Mouse (Mus musculus): ENCODE measurements around the gene Vmn2r24. TPM values are rescaled to one million over a fixed set of nuclear protein-coding genes. Genes with fewer than 3 reads are reported as not detected.
"Not testable (repeated sequence)": the region's sequence is repeated elsewhere in the genome, so short reads cannot be mapped to it uniquely, and the experiment has no call there.

Vmn2r24 gene
- under 1 TPM in 1 of 2 experiments, not detected in 1; 0.09 TPM for polyA plus RNA-seq (2017; shearing (Covaris generic))

DNA sequence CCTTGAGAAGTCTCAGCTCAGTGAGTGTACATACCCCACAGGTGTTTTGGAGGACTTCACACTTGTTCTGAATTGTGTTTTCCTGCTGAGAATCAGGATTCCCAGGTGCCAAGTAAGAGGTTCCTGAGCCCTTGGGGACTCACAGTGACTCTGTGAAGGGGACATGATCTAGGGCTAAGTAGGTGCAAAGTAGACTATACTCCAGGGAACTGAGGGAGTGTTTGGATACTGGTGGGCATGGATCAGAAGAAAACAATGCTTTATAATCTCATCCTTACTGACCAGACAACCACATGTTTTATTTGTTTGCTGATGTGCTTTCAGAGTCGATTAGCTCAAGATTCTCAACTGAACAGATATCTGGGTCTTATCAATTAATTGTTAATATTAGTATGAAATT is at the start of gene Vmn2r24:
Gene Vmn2r24 (plus strand): TSS at position 301 of the 400 bp plus-strand sequence.
- ATAC-seq: no peak

DNA sequence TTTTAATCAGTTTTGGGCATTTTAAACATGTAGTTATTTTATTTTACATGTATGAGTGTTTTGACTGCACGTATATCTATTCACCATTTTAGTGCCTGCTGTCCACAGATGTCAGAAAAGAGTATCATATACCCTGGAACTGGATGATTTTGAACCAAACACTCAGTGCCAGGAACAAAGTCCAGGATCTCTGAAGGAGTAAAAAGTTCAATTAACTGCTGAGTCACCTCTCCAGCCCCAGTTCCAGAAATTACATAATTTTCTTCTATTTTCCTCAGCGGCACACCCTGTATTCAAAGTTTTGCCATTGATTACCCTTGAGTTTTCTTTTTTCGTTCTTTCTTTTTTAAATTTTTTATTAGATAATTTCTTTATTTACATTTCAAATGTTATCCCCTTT is 8.6 kb upstream of the Vmn2r24 start:
- ATAC-seq: no peak

DNA sequence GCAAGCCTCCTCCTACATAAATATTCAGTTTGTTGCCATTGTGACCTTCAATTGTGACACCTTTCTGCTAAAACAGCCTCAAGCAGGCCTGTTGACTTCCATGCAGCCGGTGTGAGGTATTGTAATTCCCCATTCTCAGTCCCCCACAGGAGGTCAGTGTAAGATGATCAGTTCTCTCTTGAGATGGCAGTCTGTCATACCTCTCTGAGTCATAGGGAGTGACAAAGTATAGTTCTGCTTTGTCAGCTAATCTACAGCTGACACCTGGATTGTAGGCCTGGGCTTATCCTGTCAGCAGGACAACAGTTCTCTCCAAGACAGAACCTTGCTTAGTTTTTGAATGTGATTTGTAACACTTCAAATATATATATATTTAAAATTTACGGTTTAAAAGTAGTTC is 6.2 kb downstream of the Vmn2r24 start:
- ATAC-seq: no peak

DNA sequence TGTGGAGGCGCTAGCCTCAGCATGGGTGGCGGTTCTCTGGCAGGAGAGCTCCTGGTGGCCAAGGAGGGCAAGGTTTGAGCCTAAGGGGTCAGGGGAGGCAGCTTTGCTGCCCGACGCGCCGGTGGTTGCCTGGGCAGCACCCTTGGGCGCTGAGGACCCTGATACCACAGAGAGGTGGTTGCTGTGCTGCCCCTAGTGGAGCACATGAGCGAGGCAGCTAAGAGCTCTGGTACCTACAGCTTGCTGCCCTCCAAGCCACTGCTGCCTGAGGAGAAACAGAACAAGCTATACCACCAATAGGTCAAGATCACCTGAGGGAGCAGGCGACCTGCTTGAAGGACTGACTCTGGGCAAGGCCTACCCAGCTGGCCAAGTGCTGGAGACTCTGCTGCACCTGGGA is 15.1 kb downstream of the Vmn2r24 start:
- no peak for ATAC-seq

DNA sequence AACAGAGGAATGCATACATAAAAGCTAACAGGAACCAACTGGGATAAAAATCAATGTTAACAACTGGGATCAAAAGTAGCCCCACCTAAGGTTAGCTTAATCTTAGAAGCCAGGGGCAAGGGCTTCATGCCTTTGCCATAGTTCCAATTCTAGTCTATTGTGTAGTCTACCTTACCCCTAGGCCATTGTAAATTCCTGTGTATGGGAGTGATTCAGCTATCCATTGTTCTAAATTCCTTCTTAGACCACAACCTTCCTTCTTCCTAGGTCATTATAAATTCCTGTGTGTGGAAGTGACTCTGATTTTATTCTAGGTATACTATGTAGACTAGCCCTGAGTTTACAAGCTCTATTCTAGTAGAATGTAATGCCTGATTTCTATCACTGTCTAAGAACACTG is 31.6 kb downstream of the Vmn2r24 start:
- ATAC-seq: not testable (repeated sequence)

DNA sequence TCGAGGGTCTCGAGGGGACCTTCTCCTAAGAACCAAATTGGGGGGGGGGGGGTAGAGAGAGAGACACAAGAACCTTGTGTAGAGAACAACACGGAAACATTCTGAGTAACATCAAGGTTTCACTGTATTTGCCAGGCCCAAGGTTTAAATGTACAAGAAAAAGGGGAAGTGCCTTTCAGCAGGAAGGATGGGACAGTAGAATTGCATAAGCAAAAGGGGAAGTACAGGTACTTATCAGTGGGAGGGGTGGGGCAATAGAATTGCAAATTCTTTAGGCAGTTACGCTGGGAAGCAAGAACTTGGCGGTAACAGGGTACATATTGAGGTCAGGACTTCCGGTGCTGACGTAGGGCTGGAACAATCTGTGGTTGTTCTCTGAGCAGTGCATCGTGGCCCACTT is 41.3 kb downstream of the Vmn2r24 start:
- ATAC-seq: no peak

DNA sequence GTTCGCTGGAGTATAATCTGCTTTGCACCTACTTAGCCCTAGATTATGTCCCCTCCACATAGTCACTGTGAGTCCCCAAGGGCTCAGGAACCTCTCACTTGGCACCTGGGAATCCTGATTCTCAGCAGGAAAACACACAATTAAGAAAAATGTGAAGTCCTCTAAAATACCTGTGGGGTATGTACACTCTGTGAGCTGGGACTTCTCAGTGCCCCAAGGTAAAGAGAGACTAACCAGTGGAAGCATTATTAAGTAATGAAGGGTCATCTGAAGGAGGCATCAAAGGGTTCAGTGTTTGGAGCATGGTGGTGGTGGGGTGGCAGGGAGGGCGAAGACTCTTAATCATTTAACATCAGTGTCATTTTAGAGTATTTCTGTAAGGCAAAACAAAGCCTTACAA is 74.7 kb downstream of the Vmn2r24 start, which contains the start of gene Vmn2r25:
Gene Vmn2r25 (minus strand): TSS at position 101 of the 400 bp plus-strand sequence.
- not testable (repeated sequence) for ATAC-seq

Other genes with a start within 250 kb of the Vmn2r24 start
- not detected for gene Vmn2r21, start 245.5 kb upstream of the Vmn2r24 start, polyA plus RNA-seq (2017; shearing (Covaris generic))
- gene Vmn2r22, start 128.2 kb upstream of the Vmn2r24 start, polyA plus RNA-seq (2017; shearing (Covaris generic)): not detected
- not detected for gene Vmn2r23, start 76.2 kb upstream of the Vmn2r24 start, polyA plus RNA-seq (2017; shearing (Covaris generic))
- not detected for gene Vmn2r25, start 74.6 kb downstream of the Vmn2r24 start, polyA plus RNA-seq (2017; shearing (Covaris generic))
- not detected for gene Vmn2r26, start 245.7 kb downstream of the Vmn2r24 start, polyA plus RNA-seq (2017; shearing (Covaris generic))

Data from activated CD4-positive, CD25-positive, alpha-beta regulatory T cell, adult 4 months (primary cell).